Comparison of ENCODE assay signal across 13 mouse cellular contexts in the genomic region with DNA sequence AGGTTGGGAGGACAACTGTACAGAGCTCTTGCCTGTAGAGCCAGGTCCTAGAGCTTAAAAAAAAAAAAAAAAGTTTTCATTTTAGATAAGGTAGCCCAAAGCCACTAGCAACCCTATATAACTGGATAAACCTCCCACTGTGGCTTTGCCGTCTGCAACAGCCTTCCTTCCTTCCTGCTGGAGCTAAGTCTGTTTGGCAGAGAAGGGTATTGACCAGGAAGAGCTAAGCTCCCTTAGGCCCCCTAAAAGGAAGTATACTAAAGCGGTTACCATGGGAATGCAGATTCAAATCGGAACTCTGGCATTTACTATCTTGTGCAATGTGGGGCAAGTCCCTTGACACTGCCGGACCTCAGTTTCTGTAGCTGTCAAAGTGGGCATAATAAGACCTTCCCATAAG. TPM values are rescaled to one million over a fixed set of nuclear protein-coding genes. Genes with fewer than 3 reads are reported as not detected.
DNase-seq lines count a peak whose midpoint lies in the region; ATAC-seq lines count a peak whose summit lies in the region.
"Had no signal": no experiment of that assay in that cellular context is flagged by ENCODE, and none has a peak within 500 bp of the region (broad histone marks: within the 10 kb centered on the region; RNA-seq: fewer than 3 reads in every experiment).

No protein-coding gene starts in this region.

- ATAC-seq in kidney, embryonic 16.5 days (ENCODE audit: low FRiP score, low TSS enrichment), result no peak
- ATAC-seq in inflammation-experienced regulatory T-cells, adult 6 months, result peak; percentile 12
- ATAC-seq: forebrain, embryonic 15.5 days had no signal

- no peaks in the 10 kb centered on the region for H3K4me1 ChIP-seq in kidney, embryonic 16.5 days (ENCODE audit: insufficient read depth, low read length)
- H3K4me1 ChIP-seq in megakaryocyte, embryonic 14.5 days, result peaks cover 82% of the 10 kb centered on the region
- H3K4me1 ChIP-seq: forebrain, embryonic 15.5 days had no signal

- H3K4me2 ChIP-seq in kidney, embryonic 16.5 days (replicated peaks; ENCODE audit: low read depth, low read length), result no peak overlapping the region; the same call in 1 of the 2 replicates
- H3K4me2 ChIP-seq: forebrain, embryonic 15.5 days; neural tube, embryonic 13.5 days had no signal

- no peak overlapping the region for H3K9ac ChIP-seq in kidney, embryonic 16.5 days (replicated peaks; ENCODE audit: low read length)
- H3K9ac ChIP-seq: forebrain, embryonic 15.5 days; neural tube, embryonic 13.5 days had no signal

- 39% methylated on average over 4 of the region's 4 CpGs for WGBS in kidney, embryonic 16.5 days

- no peak for DNase-seq in kidney, adult 11 months
- peak; percentile 70 for DNase-seq in MEL-GATA-1-ER (ENCODE audit: extremely low read depth, low read depth)
- no peak for DNase-seq in adrenal gland, adult 2 months
- no peak for DNase-seq in layer of hippocampus, adult 9-10 months (ENCODE audit: low spot score)
- no peak for DNase-seq in embryo, embryonic 10.5 days (ENCODE audit: low spot score)
- DNase-seq: spleen, adult 18-20 months had no signal

- 0 out of 2 replicates have a peak overlapping the region, but pooled peaks have one; percentile 28 for H3K27ac ChIP-seq in kidney, embryonic 16.5 days (ENCODE audit: low read length)
- H3K27ac ChIP-seq: forebrain, embryonic 15.5 days; hindbrain, embryonic 10.5 days; layer of hippocampus, adult 2 months; neural tube, embryonic 13.5 days had no signal

- 0 out of 2 replicates have a peak, but pooled peaks cover 4% of the 10 kb centered on the region for H3K27me3 ChIP-seq in kidney, embryonic 16.5 days (ENCODE audit: insufficient read depth, low read length)
- H3K27me3 ChIP-seq in megakaryocyte, embryonic 14.5 days (replicated peaks), result no peaks in the 10 kb centered on the region

- no peaks in the 10 kb centered on the region for H3K36me3 ChIP-seq in kidney, embryonic 16.5 days (ENCODE audit: insufficient read depth, low read length)
- H3K36me3 ChIP-seq in megakaryocyte, embryonic 14.5 days (replicated peaks; ENCODE audit: low read length), result peaks cover 38% of the 10 kb centered on the region
- H3K36me3 ChIP-seq: forebrain, embryonic 15.5 days; hindbrain, embryonic 10.5 days; neural tube, embryonic 13.5 days had no signal

- no peaks in the 10 kb centered on the region for H3K9me3 ChIP-seq in kidney, embryonic 16.5 days (ENCODE audit: low read length)
- no peaks in the 10 kb centered on the region for H3K9me3 ChIP-seq in megakaryocyte, embryonic 14.5 days
- H3K9me3 ChIP-seq: forebrain, embryonic 15.5 days; hindbrain, embryonic 10.5 days; neural tube, embryonic 13.5 days had no signal

- H3K4me3 ChIP-seq in kidney, embryonic 16.5 days (ENCODE audit: low read length), result no peak overlapping the region
- H3K4me3 ChIP-seq in megakaryocyte, embryonic 14.5 days (replicated peaks), result peak overlapping the region; percentile 79
- H3K4me3 ChIP-seq: forebrain, embryonic 15.5 days; hindbrain, embryonic 10.5 days; layer of hippocampus, adult 2 months; neural tube, embryonic 13.5 days had no signal

RNA-seq across cellular contexts. Expression of gene Gmfg, which starts 5.4 kb away (rescaled TPM):
- polyA plus RNA-seq in kidney, embryonic 16.5 days (2015; fragmentation: Nextera tagmentation; extraction: Ambion mirVana), result 13.6 and 15.5 TPM in 2 replicates
- 100 to 1,000 TPM; 470 to 850 (median 500) TPM for polyA plus RNA-seq in inflammation-experienced regulatory T-cells, adult 6 months (2017; shearing (Covaris generic))
- polyA plus RNA-seq in megakaryocyte, embryonic 14.5 days (2012; ENCODE audit: insufficient read depth, low replicate concordance), result 4.7 and 41.3 TPM in 2 replicates
- total RNA-seq in adrenal gland, adult 2 months (2021), result 10 to 100 TPM in 1 of 2 experiments, 1 to 10 TPM in 1; 7.1 to 10.4 TPM
- 0.58 and 0.89 TPM in 2 replicates for polyA plus RNA-seq in adrenal gland, adult 2 months (2012; rRNA removed)

RNA-seq across cellular contexts. Expression of gene Lrfn1, which starts 9.1 kb away (rescaled TPM):
- 2.2 and 2.8 TPM in 2 replicates for polyA plus RNA-seq in kidney, embryonic 16.5 days (2015; fragmentation: Nextera tagmentation; extraction: Ambion mirVana)
- under 1 TPM in 1 of 3 experiments, not detected in 2; 0.17 TPM for polyA plus RNA-seq in inflammation-experienced regulatory T-cells, adult 6 months (2017; shearing (Covaris generic))
- polyA plus RNA-seq in megakaryocyte, embryonic 14.5 days (2012; ENCODE audit: insufficient read depth, low replicate concordance), result 3.4 and 4.0 TPM in 2 replicates
- total RNA-seq in adrenal gland, adult 2 months (2021), result 10 to 100 TPM; 12.9 to 25.4 TPM
- polyA plus RNA-seq in adrenal gland, adult 2 months (2012; rRNA removed), result 33.6 and 37.1 TPM in 2 replicates

RNA-seq across cellular contexts. Expression of gene Paf1, which starts 49.9 kb away (rescaled TPM):
- polyA plus RNA-seq in kidney, embryonic 16.5 days (2015; fragmentation: Nextera tagmentation; extraction: Ambion mirVana), result 97.4 and 108 TPM in 2 replicates
- polyA plus RNA-seq in inflammation-experienced regulatory T-cells, adult 6 months (2017; shearing (Covaris generic)), result 10 to 100 TPM; 46.2 to 59.4 (median 51.8) TPM
- polyA plus RNA-seq in megakaryocyte, embryonic 14.5 days (2012; ENCODE audit: insufficient read depth, low replicate concordance), result 38.6 and 78.0 TPM in 2 replicates
- 100 to 1,000 TPM in 1 of 2 experiments, 10 to 100 TPM in 1; 73.4 to 104 TPM for total RNA-seq in adrenal gland, adult 2 months (2021)
- polyA plus RNA-seq in adrenal gland, adult 2 months (2012; rRNA removed), result 323 and 399 TPM in 2 replicates

RNA-seq across cellular contexts. Expression of gene Med29, which starts 50.2 kb away (rescaled TPM):
- polyA plus RNA-seq in kidney, embryonic 16.5 days (2015; fragmentation: Nextera tagmentation; extraction: Ambion mirVana), result 52.9 and 55.9 TPM in 2 replicates
- 10 to 100 TPM; 26.2 to 33.0 (median 32.5) TPM for polyA plus RNA-seq in inflammation-experienced regulatory T-cells, adult 6 months (2017; shearing (Covaris generic))
- polyA plus RNA-seq in megakaryocyte, embryonic 14.5 days (2012; ENCODE audit: insufficient read depth, low replicate concordance), result 15.2 and 24.0 TPM in 2 replicates
- total RNA-seq in adrenal gland, adult 2 months (2021), result 10 to 100 TPM; 39.6 to 49.7 TPM
- 72.1 and 88.5 TPM in 2 replicates for polyA plus RNA-seq in adrenal gland, adult 2 months (2012; rRNA removed)

Comparison
In these comparisons a context has a peak if more than half of its experiments do, and no peak if none do; other contexts are left out.
1. RNA of gene Gmfg, which starts 5.4 kb away (polyA plus RNA-seq): 470 to 850 TPM in inflammation-experienced regulatory T-cells, adult 6 months; 4.7 to 41.3 TPM in megakaryocyte, embryonic 14.5 days, 13.6 to 15.5 TPM in kidney, embryonic 16.5 days and 0.58 to 0.89 TPM in adrenal gland, adult 2 months; every median in the first group is over 10 times any median in the second.